ENCODE assay signal across 8 mouse cellular contexts in genomic region chr6:108447179-108447845, GRCm38 (mm10).
DNase-seq lines count a peak whose midpoint lies in the region; ATAC-seq lines count a peak whose summit lies in the region.

No protein-coding gene starts in this region.

- no peaks in the 10 kb centered on the region for H3K9me3 ChIP-seq in embryonic facial prominence, embryonic 15.5 days (replicated peaks)

- peak overlapping the region; percentile 68 for H3K27ac ChIP-seq in embryonic facial prominence, embryonic 15.5 days (replicated peaks)

- H3K27me3 ChIP-seq in embryonic facial prominence, embryonic 15.5 days = no peaks in the 10 kb centered on the region

- H3K4me2 ChIP-seq in embryonic facial prominence, embryonic 15.5 days (replicated peaks) = no peak overlapping the region

- DNase-seq in heart, adult 11 months = peak; percentile 95
- DNase-seq in heart, postnatal 25 days (ENCODE audit: low spot score) = no peak
- peak; percentile 58 for DNase-seq in 3134 (ENCODE audit: extremely low read depth, insufficient read length, low spot score)
- peak; percentile 58 for DNase-seq in kidney, postnatal 14 days
- DNase-seq in embryo, embryonic 10 days (ENCODE audit: low spot score) = no peak
- DNase-seq in spleen, adult 18-20 months = no peak
- DNase-seq in gastrocnemius, postnatal 10 days = no peak

- 46% methylated on average over 8 of the region's 8 CpGs for WGBS in embryonic facial prominence, embryonic 15.5 days

- H3K4me1 ChIP-seq in embryonic facial prominence, embryonic 15.5 days = peaks cover 25% of the 10 kb centered on the region

- H3K4me3 ChIP-seq in embryonic facial prominence, embryonic 15.5 days (replicated peaks) = no peak overlapping the region

- no peak overlapping the region for H3K9ac ChIP-seq in embryonic facial prominence, embryonic 15.5 days

- intact Hi-C loops in heart, postnatal 25 days (cut with DNase I) = no loop called here

- H3K36me3 ChIP-seq in embryonic facial prominence, embryonic 15.5 days = no peaks in the 10 kb centered on the region

- peak; percentile 49; the same call in 1 of the 2 replicates for ATAC-seq in embryonic facial prominence, embryonic 15.5 days (ENCODE audit: insufficient number of reproducible peaks, low FRiP score, low TSS enrichment, low read depth)

Comparison
In these comparisons a context has a peak if more than half of its experiments do, and no peak if none do; other contexts are left out.
1. DNase-seq: peak in heart, adult 11 months (single experiment), 3134 (single experiment) and kidney, postnatal 14 days (single experiment); none in heart, postnatal 25 days (single experiment), embryo, embryonic 10 days (single experiment), spleen, adult 18-20 months (0 of 2) and gastrocnemius, postnatal 10 days (single experiment).